Mouse (Mus musculus): ENCODE measurements around the gene Gm17467. TPM values are rescaled to one million over a fixed set of nuclear protein-coding genes. Genes with fewer than 3 reads are reported as not detected.
"Not testable (repeated sequence)": the region's sequence is repeated elsewhere in the genome, so short reads cannot be mapped to it uniquely, and the experiment has no call there.

The Gm17467 gene
- polyA plus RNA-seq (2015; fragmentation: Nextera tagmentation; extraction: Ambion mirVana), result not detected in 2 replicates

- WGBS, result no CpG with 5 or more reads among the region's 3 CpGs
These were observed at the start of gene Gm17467 for GRCm38 (mm10) chrX:123704691-123705090. Gene Gm17467, minus strand, starts transcription at chrX:123704791.

More at GRCm38 (mm10) chrX:123704691-123705090, at the start of gene Gm17467:
- not testable (repeated sequence) for H3K9ac ChIP-seq (ENCODE audit: low read depth, low read length); H3K4me3 ChIP-seq (ENCODE audit: low read length); H3K36me3 ChIP-seq (ENCODE audit: control insufficient read depth, insufficient read depth, low read length); H3K4me1 ChIP-seq (ENCODE audit: control insufficient read depth, insufficient read depth, low read depth, low read length); H3K27me3 ChIP-seq (replicated peaks; ENCODE audit: control insufficient read depth, insufficient read depth, low read length); ATAC-seq; H3K9me3 ChIP-seq (ENCODE audit: control insufficient read depth, low read length); H3K4me2 ChIP-seq (ENCODE audit: low read length); H3K27ac ChIP-seq (ENCODE audit: low read depth, low read length)

Other genes with a start within 250 kb of the Gm17467 start
- not detected in 2 replicates for gene Cldn34c2, start 123.1 kb downstream of the Gm17467 start, polyA plus RNA-seq (2015; fragmentation: Nextera tagmentation; extraction: Ambion mirVana)
- not detected in 2 replicates for gene Cldn34c3, start 88.9 kb upstream of the Gm17467 start, polyA plus RNA-seq (2015; fragmentation: Nextera tagmentation; extraction: Ambion mirVana)

Measured in hindbrain, embryonic 16.5 days (tissue).